Mouse (Mus musculus): Measurements from ENCODE around the gene Galp.
A peak's percentile ranks its signal among the peaks of the same experiment; 100 is the strongest.
"Not testable (repeated sequence)": the region's sequence is repeated elsewhere in the genome, so short reads cannot be mapped to it uniquely, and the experiment has no call there.

Gene Galp

DNA sequence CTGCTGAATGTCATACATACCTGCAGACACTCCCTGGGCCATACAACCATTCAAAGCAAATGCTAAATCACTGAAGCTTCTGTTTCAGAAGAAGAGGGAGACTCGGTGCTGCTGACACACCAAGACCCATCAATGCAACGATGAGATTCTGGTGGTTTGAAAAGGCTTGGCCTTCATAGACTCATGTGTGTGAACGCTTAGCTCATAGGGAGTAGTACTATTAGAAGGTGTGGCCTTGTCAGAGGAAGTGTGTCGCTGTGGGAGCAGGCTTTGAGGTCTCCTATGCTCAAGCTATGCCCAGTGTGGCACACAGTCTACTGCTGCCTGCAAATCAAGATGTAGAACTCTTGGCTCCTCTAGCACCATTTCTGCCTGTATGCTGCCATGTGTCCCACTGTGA, 60.5 kb downstream of the Galp start:
- no peak for DNase-seq (ENCODE audit: low spot score)

DNA sequence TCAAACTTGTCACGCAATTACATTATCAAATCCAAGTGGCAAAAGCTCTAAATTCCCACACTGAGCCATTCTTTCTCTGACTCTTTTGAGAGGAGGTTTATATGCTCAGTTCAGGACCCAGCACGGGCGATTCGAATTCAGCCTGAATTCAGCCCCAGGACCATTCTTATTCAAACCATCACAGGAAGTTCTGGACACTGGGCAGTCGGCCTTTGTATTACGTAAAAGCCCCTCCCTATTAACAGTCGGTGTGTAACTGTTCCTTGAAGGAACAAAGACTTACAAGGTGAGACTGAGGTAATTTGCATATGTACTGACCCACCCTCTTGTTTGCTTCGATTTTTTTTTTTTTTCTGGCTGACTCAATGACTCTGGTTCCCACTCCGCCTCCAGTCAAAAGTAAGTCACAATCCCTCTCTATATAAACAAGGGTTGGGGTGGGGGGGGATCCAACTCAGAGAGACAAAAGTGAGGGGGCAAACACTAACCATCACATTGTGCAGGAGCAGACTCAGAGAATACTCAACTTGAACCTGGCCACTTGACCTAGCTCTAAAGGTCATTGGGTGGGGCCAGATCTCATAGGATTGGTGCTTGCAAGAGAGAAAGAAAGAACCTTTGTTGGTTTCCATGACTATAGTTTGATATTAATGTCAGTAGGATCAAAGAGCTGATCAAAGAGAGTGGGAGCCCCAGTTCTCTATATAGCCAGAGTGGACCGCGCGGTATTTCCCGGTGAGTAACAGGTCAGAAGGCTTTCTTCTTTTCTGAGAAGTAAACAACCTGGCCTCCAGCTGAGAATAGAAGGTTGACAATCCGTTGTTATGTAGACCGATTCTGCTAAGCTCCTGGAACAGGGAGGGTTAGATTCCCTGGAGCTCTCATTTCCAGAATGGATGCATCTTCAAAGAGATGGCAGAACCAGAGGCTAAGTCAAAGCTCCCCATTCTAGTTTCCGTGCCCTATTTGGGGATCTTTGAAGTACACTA, 61.6 kb downstream of the Galp start:
- no peak for DNase-seq (ENCODE audit: low spot score)

- not testable (repeated sequence) for DNase-seq (ENCODE audit: low spot score)
Observed at GRCm38 (mm10) chr7:6260004-6260403, 63.1 kb downstream of the Galp start.

DNA sequence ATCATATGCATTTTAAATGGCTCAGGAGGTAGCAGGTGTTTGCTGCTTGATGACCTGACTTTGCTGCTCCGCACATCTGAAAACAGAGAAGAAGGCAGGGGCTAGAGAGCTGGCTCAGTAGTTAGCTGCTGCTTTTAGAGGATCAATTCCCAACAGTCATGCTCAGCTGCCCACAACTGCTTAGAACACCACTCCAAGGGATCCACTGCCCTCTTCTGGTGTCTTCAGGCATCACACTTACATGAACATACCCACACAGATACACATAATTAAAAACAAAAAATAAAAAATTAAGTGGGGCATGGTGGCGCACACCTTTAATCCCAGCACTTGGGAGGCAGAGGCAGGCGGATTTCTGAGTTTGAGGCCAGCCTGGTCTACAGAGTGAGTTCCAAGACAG, 65.2 kb downstream of the Galp start:
- DNase-seq (ENCODE audit: low spot score): no peak

DNA sequence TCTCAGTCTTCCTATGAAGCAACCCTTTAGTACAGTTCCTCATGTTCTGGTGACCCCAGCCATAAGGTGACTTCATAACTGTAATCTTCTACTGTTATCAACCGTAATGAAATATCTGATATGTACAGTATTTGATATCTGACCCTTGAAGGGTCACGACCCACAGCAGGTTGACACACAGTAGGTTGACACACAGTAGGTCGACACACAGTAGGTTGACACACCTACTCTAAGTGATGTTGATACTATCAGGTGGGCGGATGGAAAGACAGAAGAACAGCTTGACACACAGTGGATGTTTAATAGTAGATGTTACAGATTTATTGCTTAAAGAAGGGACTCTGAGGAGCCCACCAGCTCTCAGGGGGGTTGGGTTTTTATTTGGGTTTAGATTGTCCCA, 66.1 kb downstream of the Galp start:
- DNase-seq (ENCODE audit: low spot score): no peak

- DNase-seq (ENCODE audit: low spot score): peak; percentile 48
Observed at GRCm38 (mm10) chr7:6265695-6266094, 68.8 kb downstream of the Galp start.

Measured in testis, postnatal 14 days (tissue).